Mouse (Mus musculus) bone marrow macrophage, adult 2 months (primary cell): ENCODE measurements around the gene Gm12216.

ENCODE experiments used
- CTCF ChIP-seq: IDR thresholded peaks from 2 replicates; pipeline ENCODE4 v1.5.1; 2012; ENCODE audit warnings: low read depth, mild to moderate bottlenecking, low read length, moderate library complexity
- POLR2A ChIP-seq: IDR thresholded peaks from 2 replicates; pipeline ENCODE4 v1.6.1; 2012; ENCODE audit warnings: mild to moderate bottlenecking, low read depth, low read length, borderline replicate concordance

DNA sequence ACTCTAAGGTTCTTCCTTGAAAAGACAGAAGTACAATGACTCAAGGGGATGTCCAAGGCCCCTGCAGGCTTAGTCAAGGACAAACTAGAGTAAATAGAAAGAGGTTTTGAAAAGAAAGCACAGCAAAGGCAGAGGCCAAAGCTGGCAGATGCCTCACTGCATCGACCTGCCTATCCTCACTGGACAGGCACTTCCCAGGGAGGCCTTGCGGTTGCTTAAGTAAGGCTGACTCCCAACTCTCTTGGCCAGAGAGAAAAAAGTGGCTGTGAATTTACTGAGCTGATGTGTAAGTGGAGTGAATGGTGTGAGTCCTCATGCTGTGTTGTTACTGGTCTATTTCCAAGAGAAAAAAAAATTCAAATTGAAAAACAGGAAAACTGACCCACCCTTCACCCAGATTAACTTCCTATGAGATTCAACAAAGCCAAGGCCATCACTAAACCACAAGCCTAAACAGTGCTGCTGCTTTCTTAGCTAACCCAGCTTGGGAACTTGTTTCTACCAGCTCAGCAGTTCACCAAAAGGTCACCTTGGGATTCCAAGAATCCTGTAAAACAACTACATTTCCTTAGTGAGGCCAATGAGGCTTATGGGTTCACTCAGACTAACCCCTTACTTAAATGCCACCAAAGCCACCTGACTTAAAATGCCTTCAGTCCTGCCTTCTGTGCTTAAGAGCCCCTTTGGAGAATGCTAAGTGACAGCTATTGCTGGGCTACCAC lies 12.9 kb upstream of the Gm12216 start:
- TF ChIP-seq CTCF: no peak
- no peak for TF ChIP-seq POLR2A
